Mouse (Mus musculus) CD8-positive naive resting alpha-beta T cell, adult 57 days (primary cell): ENCODE results near the gene Plet1. TPM values are rescaled to one million over a fixed set of nuclear protein-coding genes. Genes with fewer than 3 reads are reported as not detected.

Source experiments
- total RNA-seq: library from RNA; stranded (reverse); gene quantifications from one replicate; pipeline ENCODE4 v1.2.4, GENCODE M21; 2023

Plet1 gene
- total RNA-seq = not detected

GRCm38 (mm10) chr9:50494311-50494710 lies at the start of gene Plet1:
TSS of gene Plet1 (plus strand) at chr9:50494525.

GRCm38 (mm10) chr9:50528293-50528892 lies 34.1 kb downstream of the Plet1 start, which contains the start of gene Pts:
TSS of gene Pts (minus strand) at chr9:50528724.

GRCm38 (mm10) chr9:50554241-50555093 lies 60.1 kb downstream of the Plet1 start, which contains the start of gene Il18:
TSS of gene Il18 (plus strand) at chr9:50554827.

GRCm38 (mm10) chr9:50555094-50555446 lies 60.7 kb downstream of the Plet1 start, which contains the start of gene Bco2:
TSS of gene Bco2 (minus strand) at chr9:50555181.

Other genes with a start within 250 kb of the Plet1 start
- 2,155 TPM for gene Rpl10-ps3, start 149.6 kb upstream of the Plet1 start, total RNA-seq
- gene Pts, start 34.2 kb downstream of the Plet1 start, total RNA-seq = 38.3 TPM
- 2.6 TPM for gene Il18, start 60.3 kb downstream of the Plet1 start, total RNA-seq
- gene Bco2, start 60.7 kb downstream of the Plet1 start, total RNA-seq = not detected
- not detected for gene Tex12, start 66.8 kb downstream of the Plet1 start, total RNA-seq
- 50.3 TPM for gene Sdhd, start 109.3 kb downstream of the Plet1 start, total RNA-seq
- gene Timm8b, start 109.4 kb downstream of the Plet1 start, total RNA-seq = 41.3 TPM
- gene Pih1d2, start 122.8 kb downstream of the Plet1 start, total RNA-seq = 1.2 TPM
- gene Nkapd1, start 122.9 kb downstream of the Plet1 start, total RNA-seq = 36.9 TPM
- gene Dlat, start 165.3 kb downstream of the Plet1 start, total RNA-seq = 28.1 TPM
- 0.40 TPM for gene Dixdc1, start 245.0 kb downstream of the Plet1 start, total RNA-seq